Mouse (Mus musculus): ENCODE measurements at regions not wholly inside any gene's neighbourhood (a gene's known extent, or its start where the extent isn't known, plus 50 kb on each side); places are given as distances from the start of the nearest gene placed in this dataset.

GRCm38 (mm10) chr15:55994680-55995079 is 1482.7 kb downstream of the Slc22a22 start:
- no peak for TF ChIP-seq CTCF (IDR thresholded peaks at IDR 0.05; ENCODE audit: low read depth, low read length)
- no peak for TF ChIP-seq POLR2A (IDR thresholded peaks at IDR 0.05; ENCODE audit: borderline replicate concordance, low read depth, low read length)

Data from bone marrow macrophage, adult 2 months (primary cell).